In the genomic region with DNA sequence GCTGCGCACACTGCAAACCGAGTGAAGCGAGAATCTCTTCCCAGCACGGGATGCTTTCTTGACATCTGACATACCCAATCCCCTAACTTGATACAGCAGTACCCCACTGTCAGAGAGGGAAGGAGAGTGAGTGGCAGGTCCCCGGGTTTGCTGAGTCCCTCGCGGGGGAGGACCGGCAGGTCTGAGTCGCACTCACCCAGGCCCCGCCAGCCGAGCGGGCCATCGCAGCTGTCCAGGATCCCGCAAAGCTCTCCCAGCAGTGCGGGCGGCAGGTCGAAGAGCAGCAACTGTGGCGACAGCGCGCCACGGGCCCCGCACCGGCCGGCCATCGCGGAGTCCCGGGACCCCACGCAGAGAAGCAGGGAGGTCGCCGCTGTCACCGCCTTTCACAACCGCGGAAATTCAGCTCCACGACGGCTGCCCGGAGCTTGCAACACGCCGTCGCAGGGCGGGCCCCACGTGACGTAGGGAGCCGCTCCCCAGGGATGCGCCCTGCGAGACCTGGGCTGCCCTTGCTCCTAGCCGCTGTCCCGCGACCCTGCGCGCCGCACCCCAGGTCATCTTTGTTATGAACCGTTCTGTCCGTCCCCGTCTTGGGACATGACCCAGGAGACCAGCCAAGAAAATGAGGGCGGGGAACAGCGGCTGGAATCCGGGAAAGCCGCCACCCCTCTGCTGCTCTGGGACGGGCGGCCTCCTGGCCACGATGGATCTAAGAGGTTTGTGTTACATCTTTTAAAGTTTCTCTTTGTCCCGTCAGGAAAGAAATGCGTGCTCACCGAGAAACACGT, we compare ENCODE assay signal across 8 mouse cellular contexts. TPM values are rescaled to one million over a fixed set of nuclear protein-coding genes. Genes with fewer than 3 reads are reported as not detected.
DNase-seq lines count a peak whose midpoint lies in the region; ATAC-seq and TF ChIP-seq lines count a peak whose summit lies in the region.

A gene (plus strand): TSS at position 460 of the 791 bp plus-strand sequence.

- H3K27me3 ChIP-seq in MEL (ENCODE audit: control insufficient read depth in 1 of 2, insufficient read depth in 2 of 2, low read length in 2 of 2) = no peaks in the 10 kb centered on the region; a peak in 1 of 4 replicates
- H3K27me3 ChIP-seq in hindbrain, embryonic 15.5 days = peaks cover 9% of the 10 kb centered on the region

- intact Hi-C loops in gastrocnemius, adult 2 months (cut with DNase I) = no loop called here

- TF ChIP-seq CTCF in MEL (IDR thresholded peaks at IDR 0.05 in 2 of 3, conservative IDR thresholded peaks at IDR 0.05 in 1 of 3; ENCODE audit: control insufficient read depth in 1 of 3, insufficient read depth in 1 of 3, low read depth in 2 of 3, low read length in 3 of 3, poor library complexity in 1 of 3, severe bottlenecking in 1 of 3) = no peak
- no peak for TF ChIP-seq CTCF in gastrocnemius, adult 2 months (IDR thresholded peaks at IDR 0.05)

- no peak for TF ChIP-seq RAD21 in MEL (IDR thresholded peaks at IDR 0.05; ENCODE audit: low read depth, low read length)

- no peaks in the 10 kb centered on the region for H3K36me3 ChIP-seq in MEL (ENCODE audit: control insufficient read depth in 1 of 2, insufficient read depth in 2 of 2, low read length in 2 of 2)
- H3K36me3 ChIP-seq in hindbrain, embryonic 15.5 days = no peaks in the 10 kb centered on the region

- 0 out of 2 replicates have a peak, but pooled peaks have one; percentile 34 for ATAC-seq in hindbrain, embryonic 15.5 days (ENCODE audit: low FRiP score, low read depth)
- peak; percentile 80 for ATAC-seq in megakaryocyte, adult 5-6 weeks (ENCODE audit: poor library complexity, severe bottlenecking)

- H3K79me2 ChIP-seq in MEL (ENCODE audit: control insufficient read depth, insufficient read depth, low read length, poor library complexity) = no peaks in the 10 kb centered on the region

- no peaks in the 10 kb centered on the region for H3K9me3 ChIP-seq in MEL (replicated peaks; ENCODE audit: insufficient read depth, low read length)
- H3K9me3 ChIP-seq in hindbrain, embryonic 15.5 days = no peaks in the 10 kb centered on the region

- H3K4me1 ChIP-seq in MEL (ENCODE audit: control insufficient read depth in 1 of 2, insufficient read depth in 2 of 2, low read length in 2 of 2) = 0 out of 4 replicates have a peak, but pooled peaks cover 0 to 2% of the 10 kb centered on the region in 2 experiments
- H3K4me1 ChIP-seq in hindbrain, embryonic 15.5 days (replicated peaks) = peaks cover 13% of the 10 kb centered on the region

- no peak within 1 kb of the TSS for H3K9ac ChIP-seq in MEL (ENCODE audit: control insufficient read depth, low read depth, low read length, poor library complexity, severe bottlenecking)
- peak within 1 kb of the TSS; percentile 39 for H3K9ac ChIP-seq in hindbrain, embryonic 15.5 days

- TF ChIP-seq EP300 in MEL (IDR thresholded peaks at IDR 0.05; ENCODE audit: low read depth in 1 of 2, low read length in 2 of 2) = no peak

- under 1% methylated on average over 61 of the region's 65 CpGs for WGBS in hindbrain, embryonic 15.5 days

- H3K4me3 ChIP-seq in MEL (ENCODE audit: control insufficient read depth in 1 of 2, insufficient read depth in 1 of 2, low read depth in 2 of 2, low read length in 2 of 2) = no peak within 1 kb of the TSS
- H3K4me3 ChIP-seq in gastrocnemius, adult 2 months = peak within 1 kb of the TSS; percentile 89
- H3K4me3 ChIP-seq in hindbrain, embryonic 15.5 days = peak within 1 kb of the TSS; percentile 44

- H3K27ac ChIP-seq in MEL (ENCODE audit: control insufficient read depth, low read depth, low read length) = no peak within 1 kb of the TSS
- peak within 1 kb of the TSS; percentile 92 for H3K27ac ChIP-seq in gastrocnemius, adult 2 months
- no peak within 1 kb of the TSS for H3K27ac ChIP-seq in hindbrain, embryonic 15.5 days (replicated peaks)

- H3K4me2 ChIP-seq in hindbrain, embryonic 15.5 days = peak within 1 kb of the TSS; percentile 85

- DNase-seq in MEL (ENCODE audit: low read depth, low spot score) = no peak
- DNase-seq in c-Kit-positive CD71-positive TER-119-positive erythroid progenitor cells, embryonic 14.5 days (ENCODE audit: low spot score) = peak; percentile 45
- DNase-seq in gastrocnemius, adult 2 months = peak; percentile 92
- DNase-seq in left cerebral cortex, adult 8-10 months (ENCODE audit: low spot score in 2 of 2) = no peak
- peak; percentile 15 for DNase-seq in right cerebral cortex, postnatal 14 days
- peak; percentile 73 to 86 for DNase-seq in urinary bladder, postnatal 36 days (ENCODE audit: low spot score in 2 of 2)

- TF ChIP-seq POLR2A in MEL (IDR thresholded peaks at IDR 0.05; ENCODE audit: control insufficient read depth in 1 of 2, insufficient read depth in 1 of 2, low read depth in 1 of 2, low read length in 2 of 2, poor library complexity in 1 of 2) = no peak

TF ChIP-seq in MEL, 35 proteins besides CTCF, POLR2A, EP300 and RAD21:
- TF ChIP-seq JUND (IDR thresholded peaks at IDR 0.05; ENCODE audit: low read depth, low read length) = no peak
- no peak for TF ChIP-seq GATA1 (IDR thresholded peaks at IDR 0.05; ENCODE audit: low read depth, low read length)
- no peak for TF ChIP-seq ZNF384 (IDR thresholded peaks at IDR 0.05; ENCODE audit: low read depth, low read length)
- TF ChIP-seq NRF1 (IDR thresholded peaks at IDR 0.05; ENCODE audit: insufficient read depth, low read depth, low read length, poor library complexity, severe bottlenecking) = no peak
- no peak for TF ChIP-seq ETS1 (IDR thresholded peaks at IDR 0.05; ENCODE audit: low read depth, low read length)
- no peak for TF ChIP-seq MYC (IDR thresholded peaks at IDR 0.05; ENCODE audit: low read depth, low read length)

RNA-seq across cellular contexts. Expression of the gene that starts here (rescaled TPM):
- 47.3 and 52.5 TPM in 2 replicates for total RNA-seq in MEL (2012; rRNA removed)
- 10 to 100 TPM in 1 of 2 experiments, not detected in 1; 80.3 TPM for polyA plus RNA-seq in MEL (2012; ENCODE audit: insufficient read depth in 1 of 2, insufficient read length in 2 of 2, low read depth in 1 of 2, low replicate concordance in 2 of 2, missing spikeins in 1 of 2)
- 10 to 100 TPM; 71.5 to 77.2 TPM for total RNA-seq in gastrocnemius, adult 2 months (2021)
- polyA plus RNA-seq in hindbrain, embryonic 15.5 days (2015; fragmentation: Nextera tagmentation; extraction: Ambion mirVana) = 101 and 103 TPM in 2 replicates
- total RNA-seq in left cerebral cortex, adult 8-10 months (2022) = 10 to 100 TPM; 68.1 to 71.0 (median 69.1) TPM
- 91.3 and 112 TPM in 2 replicates for total RNA-seq in megakaryocyte, adult 5-6 weeks (2015)
- total RNA-seq in megakaryocyte, adult 5-6 weeks (2017) = 97.0 and 100 TPM in 2 replicates

Comparison
In these comparisons a context has a peak if more than half of its experiments do, and no peak if none do; other contexts are left out.
1. DNase-seq: peak in c-Kit-positive CD71-positive TER-119-positive erythroid progenitor cells, embryonic 14.5 days (single experiment), gastrocnemius, adult 2 months (single experiment), right cerebral cortex, postnatal 14 days (single experiment) and urinary bladder, postnatal 36 days (2 of 2); none in MEL (single experiment) and left cerebral cortex, adult 8-10 months (0 of 2).
2. H3K4me3 ChIP-seq: peak in gastrocnemius, adult 2 months (single experiment) and hindbrain, embryonic 15.5 days (single experiment); none in MEL (0 of 2).